Mouse (Mus musculus): ENCODE measurements around the gene Gm14862.
"Not testable (repeated sequence)": the region's sequence is repeated elsewhere in the genome, so short reads cannot be mapped to it uniquely, and the experiment has no call there.

The Gm14862 gene

GRCm38 (mm10) chrX:9256766-9257165 lies at the start of gene Gm14862:
Gm14862 (minus strand) TSS chrX:9256899.
- DNase-seq (ENCODE audit: low read depth, low spot score): no peak

- no peak for DNase-seq (ENCODE audit: low read depth, low spot score)
These were observed 46.8 kb upstream of the Gm14862 start for GRCm38 (mm10) chrX:9303455-9303854.

- no peak for DNase-seq (ENCODE audit: low read depth, low spot score)
These were observed 46.1 kb upstream of the Gm14862 start for GRCm38 (mm10) chrX:9302791-9303190.

- peak; percentile 73 for DNase-seq (ENCODE audit: low read depth, low spot score)
These were observed 41.7 kb upstream of the Gm14862 start for GRCm38 (mm10) chrX:9298413-9298864.

- DNase-seq (ENCODE audit: low read depth, low spot score): not testable (repeated sequence)
These were observed 36.6 kb upstream of the Gm14862 start for GRCm38 (mm10) chrX:9293140-9293829.

GRCm38 (mm10) chrX:9283464-9283863 lies 26.8 kb upstream of the Gm14862 start, which contains the start of gene H2al1m:
H2al1m (plus strand) TSS chrX:9283764.
- DNase-seq (ENCODE audit: low read depth, low spot score): not testable (repeated sequence)

- DNase-seq (ENCODE audit: low read depth, low spot score): no peak
These were observed 17.6 kb upstream of the Gm14862 start for GRCm38 (mm10) chrX:9274321-9274720.

GRCm38 (mm10) chrX:9273377-9274002 lies 16.8 kb upstream of the Gm14862 start:
- DNase-seq (ENCODE audit: low read depth, low spot score): no peak

- peak; percentile 56 for DNase-seq (ENCODE audit: low read depth, low spot score)
These were observed 16.0 kb upstream of the Gm14862 start, which contains the start of gene Xk for GRCm38 (mm10) chrX:9272460-9273361. Xk (plus strand) TSS chrX:9272756.

- DNase-seq (ENCODE audit: low read depth, low spot score): no peak
These were observed 15.3 kb upstream of the Gm14862 start for GRCm38 (mm10) chrX:9271947-9272459.

- DNase-seq (ENCODE audit: low read depth, low spot score): no peak
These were observed 14.4 kb upstream of the Gm14862 start for GRCm38 (mm10) chrX:9271112-9271511.

- DNase-seq (ENCODE audit: low read depth, low spot score): no peak
These were observed 2.6 kb upstream of the Gm14862 start for GRCm38 (mm10) chrX:9259267-9259666.

GRCm38 (mm10) chrX:9257831-9258230 lies 1.1 kb upstream of the Gm14862 start:
- DNase-seq (ENCODE audit: low read depth, low spot score): no peak

GRCm38 (mm10) chrX:9254901-9255300 lies 1.8 kb downstream of the Gm14862 start:
- DNase-seq (ENCODE audit: low read depth, low spot score): no peak

GRCm38 (mm10) chrX:9253990-9254389 lies 2.7 kb downstream of the Gm14862 start:
- no peak for DNase-seq (ENCODE audit: low read depth, low spot score)

GRCm38 (mm10) chrX:9248911-9249310 lies 7.8 kb downstream of the Gm14862 start:
- DNase-seq (ENCODE audit: low read depth, low spot score): no peak

- DNase-seq (ENCODE audit: low read depth, low spot score): no peak
These were observed 11.9 kb downstream of the Gm14862 start for GRCm38 (mm10) chrX:9244603-9245336.

- no peak for DNase-seq (ENCODE audit: low read depth, low spot score)
These were observed 13.3 kb downstream of the Gm14862 start for GRCm38 (mm10) chrX:9243381-9243864.

- no peak for DNase-seq (ENCODE audit: low read depth, low spot score)
These were observed 15.7 kb downstream of the Gm14862 start for GRCm38 (mm10) chrX:9240737-9241591.

GRCm38 (mm10) chrX:9227105-9227504 lies 29.6 kb downstream of the Gm14862 start:
- no peak for DNase-seq (ENCODE audit: low read depth, low spot score)

Data from c-Kit-negative CD71-positive TER-119-positive erythroid progenitor cells, embryonic 14.5 days (primary cell).